Mouse (Mus musculus): Measurements from ENCODE around the gene Cdc42bpb.
A peak's percentile ranks its signal among the peaks of the same experiment; 100 is the strongest.

Gene Cdc42bpb

DNA sequence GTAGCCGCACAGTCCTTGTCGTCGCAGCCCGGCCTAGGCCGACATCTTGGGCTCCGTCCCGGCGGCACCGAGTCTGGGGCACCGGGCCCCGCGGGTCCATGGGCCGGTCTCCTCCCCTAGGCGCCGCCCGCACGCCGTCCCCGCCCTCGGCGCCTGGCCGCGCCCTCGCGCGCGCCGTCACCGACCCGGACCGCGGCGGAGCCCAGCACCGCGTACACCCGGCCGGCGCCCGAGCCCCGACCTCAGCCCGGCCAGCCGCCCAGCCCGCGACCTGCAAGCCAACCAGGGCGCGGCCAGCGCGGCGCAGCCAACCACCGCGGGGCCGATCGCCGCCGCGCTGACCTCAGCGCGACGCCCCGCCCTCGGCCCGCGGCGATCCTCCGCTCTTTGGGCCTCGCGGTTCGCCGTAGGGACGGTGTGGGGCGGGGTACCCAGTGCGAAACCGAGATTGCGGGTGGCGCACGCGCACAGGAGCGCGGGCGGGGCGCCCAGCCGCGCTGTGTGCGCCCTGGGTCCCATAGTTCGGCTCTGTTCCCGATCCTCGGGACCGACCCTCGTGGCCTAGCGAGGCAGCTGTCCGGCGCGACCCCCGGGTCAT is at the start of gene Cdc42bpb:
Cdc42bpb (minus strand) TSS at position 343 of the 598 bp plus-strand sequence.
- peak; percentile 21 to 22 for DNase-seq

- peak; percentile 76 to 84 for DNase-seq
These were observed 48.4 kb upstream of the Cdc42bpb start for GRCm38 (mm10) chr12:111425789-111426460.

DNA sequence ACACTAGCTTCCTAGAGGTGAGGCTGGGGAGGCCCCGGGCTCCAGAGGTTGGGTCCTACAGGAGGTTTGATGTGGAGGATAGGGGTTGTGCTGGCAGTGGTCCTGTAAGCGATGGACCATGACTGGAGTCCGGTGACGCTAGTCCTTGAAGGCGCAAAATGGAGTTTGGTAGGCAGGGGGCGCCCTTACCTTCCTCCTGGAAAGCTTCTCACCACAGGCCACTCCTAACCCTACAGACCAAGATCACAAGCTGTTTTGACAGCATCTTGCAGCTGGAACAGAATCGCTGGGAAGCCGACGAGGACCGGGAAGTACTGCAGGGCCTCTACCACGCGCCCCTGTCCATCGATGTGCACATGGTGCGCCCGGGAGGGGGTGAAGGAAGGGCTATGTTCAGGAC is 47.7 kb upstream of the Cdc42bpb start:
- peak; percentile 51 to 52 for DNase-seq

DNA sequence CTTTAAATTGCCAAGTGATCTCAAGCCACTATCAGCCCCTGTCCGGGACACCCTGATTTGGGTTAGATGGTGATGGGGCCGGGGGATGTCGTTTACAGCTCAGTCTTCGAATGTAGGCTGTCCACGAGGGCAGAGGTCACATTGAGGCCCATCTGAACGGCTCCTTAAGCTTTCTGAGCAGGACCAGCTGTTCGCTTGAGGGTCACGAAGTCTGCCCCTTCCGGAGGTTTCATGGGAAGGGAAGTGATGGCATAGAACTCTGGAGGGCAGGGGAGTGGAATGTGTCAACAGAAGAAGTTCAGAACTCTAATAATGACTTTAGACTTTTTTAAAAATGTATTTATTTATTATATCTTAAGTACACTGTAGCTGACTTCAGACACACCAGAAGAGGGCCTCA is 47.0 kb upstream of the Cdc42bpb start:
- no peak for DNase-seq

DNA sequence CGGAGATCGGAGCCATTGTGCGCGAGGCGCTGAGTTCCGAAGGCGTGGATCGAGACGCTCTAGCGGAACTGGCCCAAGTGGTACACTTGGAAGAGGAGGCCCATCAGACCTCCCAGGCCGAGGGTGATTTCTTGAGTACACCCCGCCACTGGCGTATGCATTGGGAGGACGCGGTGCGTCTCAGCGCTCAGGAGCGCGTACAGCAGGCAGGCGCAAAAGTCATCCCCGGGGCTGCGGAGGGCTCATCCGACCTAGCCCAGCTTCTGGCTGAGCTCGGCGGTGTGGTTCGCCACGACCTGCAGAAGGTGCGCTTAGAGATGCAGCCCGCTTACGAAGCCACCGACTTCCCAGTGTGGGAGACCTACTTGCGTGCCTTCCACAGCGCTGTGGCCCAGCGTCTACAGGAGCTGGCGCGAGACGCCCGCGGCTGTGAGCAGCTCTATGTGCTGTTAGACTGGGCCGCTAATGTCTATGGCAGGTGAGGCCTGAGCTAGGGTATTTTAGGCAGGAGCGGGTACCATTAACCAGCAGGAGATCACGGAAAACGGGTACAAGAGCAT is 46.1 kb upstream of the Cdc42bpb start:
- DNase-seq: no peak

GRCm38 (mm10) chr12:111422852-111423251 is 45.3 kb upstream of the Cdc42bpb start:
- no peak for DNase-seq

DNA sequence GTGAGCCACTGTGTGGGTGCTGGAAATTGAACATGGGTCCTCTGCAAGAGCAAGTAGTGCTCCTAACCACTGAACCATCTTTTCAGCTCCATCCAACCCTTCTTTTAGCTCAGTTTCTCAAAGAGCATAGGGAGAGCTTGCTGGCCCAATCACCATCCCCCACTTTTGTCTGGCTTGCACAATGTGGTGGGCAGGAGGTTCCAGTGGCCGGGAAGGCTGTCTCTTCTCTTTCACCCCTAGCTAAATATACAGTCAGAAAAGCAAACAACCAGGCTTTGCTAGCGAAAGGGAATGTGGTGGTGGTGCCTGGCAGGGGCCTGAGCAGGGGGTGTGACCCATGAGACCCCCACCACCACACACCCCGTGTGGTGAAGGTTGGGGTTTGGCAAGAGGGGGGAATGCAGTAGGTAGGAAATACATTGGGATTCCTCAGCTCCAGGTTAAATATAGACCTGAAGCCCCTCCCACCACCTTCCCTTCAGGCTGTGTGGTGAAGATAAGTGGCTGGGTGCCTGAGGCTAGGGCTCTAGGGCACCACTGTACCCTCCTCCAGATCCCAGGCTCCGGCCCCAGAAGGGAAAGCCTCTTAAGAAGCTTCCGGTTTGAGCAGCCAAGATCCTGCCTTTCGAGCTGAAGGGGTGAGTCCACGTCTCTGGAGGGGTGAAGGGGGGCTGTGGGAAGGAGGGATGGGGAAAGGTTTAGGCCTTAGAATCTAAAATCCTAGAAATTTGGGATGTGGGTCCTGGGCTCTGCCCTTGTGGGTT is 43.6 kb upstream of the Cdc42bpb start:
- no peak for DNase-seq

- DNase-seq: no peak
These were observed 42.4 kb upstream of the Cdc42bpb start for GRCm38 (mm10) chr12:111419918-111420317.

DNA sequence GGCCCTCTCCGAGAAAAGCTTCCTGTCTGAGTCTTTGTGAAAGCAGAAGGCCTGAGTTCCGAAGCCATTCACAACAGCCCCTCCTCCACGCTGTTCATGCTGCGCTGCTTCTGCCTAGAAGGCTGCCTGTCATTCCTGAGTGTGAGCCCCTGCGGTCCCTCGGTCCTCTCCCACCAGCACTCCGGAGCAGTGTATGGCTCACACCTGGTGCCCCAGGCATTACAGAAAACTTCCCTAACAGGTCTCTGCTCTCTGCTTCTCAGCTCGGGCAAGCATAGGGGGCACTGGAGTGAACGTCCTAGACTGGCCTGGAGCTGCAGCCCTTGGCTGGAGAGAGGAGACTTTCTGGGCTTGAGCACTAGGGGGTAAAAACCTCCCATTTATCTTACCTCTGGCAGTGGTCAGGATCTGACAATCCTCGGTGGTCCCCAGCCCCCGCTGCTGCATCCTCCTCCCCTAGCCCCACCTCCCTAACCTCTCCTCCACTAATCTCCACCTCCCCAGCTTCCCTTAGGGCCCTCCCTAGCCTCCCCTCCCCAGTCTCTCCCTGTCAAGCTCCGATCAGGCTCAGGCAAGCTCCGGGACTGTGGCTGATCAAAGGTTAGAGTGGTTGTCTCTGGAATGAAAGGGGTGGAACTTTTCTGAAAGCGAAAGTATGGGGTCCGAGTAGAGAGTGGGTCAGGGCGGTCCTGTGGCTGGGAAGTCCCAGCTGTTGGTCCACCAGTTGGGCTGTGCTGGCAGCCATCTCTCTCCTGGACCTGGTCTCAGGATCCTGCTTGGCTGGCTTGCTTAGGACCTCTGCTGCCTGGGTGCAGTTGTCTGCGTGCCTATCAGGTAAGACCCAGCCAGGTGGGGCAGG is 39.6 kb upstream of the Cdc42bpb start, which contains the start of gene Exoc3l4:
Exoc3l4 (plus strand) TSS at position 97 of the 859 bp plus-strand sequence.
- DNase-seq: no peak

GRCm38 (mm10) chr12:111413300-111413699 is 35.8 kb upstream of the Cdc42bpb start:
- peak; percentile 67 to 70 for DNase-seq

GRCm38 (mm10) chr12:111412581-111413284 is 35.2 kb upstream of the Cdc42bpb start:
- no peak for DNase-seq

- no peak for DNase-seq
These were observed 34.3 kb upstream of the Cdc42bpb start for GRCm38 (mm10) chr12:111411631-111412355.

GRCm38 (mm10) chr12:111409583-111409982 is 32.1 kb upstream of the Cdc42bpb start:
- DNase-seq: no peak

DNA sequence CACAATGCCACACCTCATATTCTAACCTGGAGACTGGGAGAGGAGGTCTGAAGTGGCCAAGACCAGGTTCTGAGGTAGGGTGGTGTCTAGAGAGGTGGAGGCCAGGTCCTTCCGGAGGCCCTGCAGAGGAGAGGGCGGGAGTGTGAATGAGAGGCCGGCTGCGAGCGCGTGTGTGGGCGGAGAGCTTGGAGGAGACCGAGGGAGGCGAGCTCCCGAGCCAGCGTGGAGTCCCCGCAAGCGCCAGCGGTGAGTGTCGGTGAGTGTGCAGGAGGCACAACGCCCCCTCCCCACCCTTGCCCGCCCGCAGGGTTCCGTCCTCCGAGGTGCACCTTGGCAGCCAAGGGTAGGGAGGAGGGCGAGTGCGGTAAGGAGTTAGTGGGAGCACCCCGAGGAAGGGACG is 29.1 kb upstream of the Cdc42bpb start, which contains the start of gene Lbhd2:
Lbhd2 (plus strand) TSS at position 188 of the 400 bp plus-strand sequence.
- DNase-seq: no peak

DNA sequence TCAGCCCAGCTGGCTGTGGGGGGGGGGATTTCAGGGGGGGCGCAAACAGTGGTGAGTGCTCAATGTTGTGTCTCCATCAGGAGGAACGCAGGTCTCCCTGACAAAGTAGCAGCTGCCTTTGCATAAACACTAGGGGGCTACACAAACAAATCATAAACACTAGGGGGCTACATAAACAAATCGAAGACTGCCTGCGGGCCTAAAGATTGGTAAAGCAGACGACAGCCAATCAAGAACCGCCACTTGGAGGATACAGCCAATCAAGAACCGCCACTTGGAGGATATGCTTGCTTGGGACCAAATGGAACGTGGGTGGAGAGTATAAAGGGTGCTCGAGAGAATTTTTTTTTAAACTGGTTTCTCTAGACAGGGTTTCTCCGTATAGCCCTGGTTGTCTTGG is 27.4 kb upstream of the Cdc42bpb start:
- DNase-seq: no peak

- peak; percentile 33 to 52 for DNase-seq
These were observed 24.1 kb upstream of the Cdc42bpb start for GRCm38 (mm10) chr12:111401454-111402184.

DNA sequence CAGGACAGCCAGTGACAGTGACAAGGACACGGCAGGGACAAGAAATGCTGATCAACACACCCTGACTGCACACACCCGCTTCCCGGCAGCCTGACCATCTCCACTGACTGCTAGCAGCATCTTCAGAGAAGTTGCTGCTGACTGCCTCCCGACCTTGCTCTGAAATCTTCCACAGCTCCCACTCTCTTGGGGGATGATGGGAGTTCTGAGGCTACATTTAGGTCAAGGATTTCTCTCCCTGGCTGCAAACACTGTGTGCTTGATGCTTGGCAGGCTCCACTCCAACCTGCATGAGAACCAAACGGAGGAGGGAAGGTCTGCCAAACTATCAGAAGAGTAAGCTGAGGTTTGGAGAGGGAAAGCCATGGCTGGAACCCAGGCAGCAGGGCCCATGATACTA is 19.5 kb upstream of the Cdc42bpb start:
- no peak for DNase-seq

GRCm38 (mm10) chr12:111394008-111394407 is 16.5 kb upstream of the Cdc42bpb start:
- DNase-seq: no peak

DNA sequence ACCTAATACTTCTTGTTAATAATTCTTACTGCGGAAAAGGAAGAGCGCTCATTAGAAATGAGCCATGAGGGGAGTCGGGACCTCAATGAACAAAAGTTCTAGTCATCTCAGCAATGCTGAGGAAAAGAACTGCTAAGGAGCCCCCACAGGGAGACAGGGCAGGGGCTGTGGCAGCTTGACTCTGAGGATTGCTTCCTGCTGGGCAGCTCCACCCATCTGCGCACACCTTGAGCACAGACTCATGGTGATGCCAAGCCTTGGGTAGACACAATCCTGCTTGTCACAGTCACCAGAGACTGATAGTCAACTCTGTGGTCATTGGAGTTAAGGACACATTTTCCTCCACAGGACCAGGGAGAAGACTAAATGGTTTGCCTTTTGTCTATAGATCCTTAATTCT is 9.6 kb upstream of the Cdc42bpb start:
- no peak for DNase-seq

DNA sequence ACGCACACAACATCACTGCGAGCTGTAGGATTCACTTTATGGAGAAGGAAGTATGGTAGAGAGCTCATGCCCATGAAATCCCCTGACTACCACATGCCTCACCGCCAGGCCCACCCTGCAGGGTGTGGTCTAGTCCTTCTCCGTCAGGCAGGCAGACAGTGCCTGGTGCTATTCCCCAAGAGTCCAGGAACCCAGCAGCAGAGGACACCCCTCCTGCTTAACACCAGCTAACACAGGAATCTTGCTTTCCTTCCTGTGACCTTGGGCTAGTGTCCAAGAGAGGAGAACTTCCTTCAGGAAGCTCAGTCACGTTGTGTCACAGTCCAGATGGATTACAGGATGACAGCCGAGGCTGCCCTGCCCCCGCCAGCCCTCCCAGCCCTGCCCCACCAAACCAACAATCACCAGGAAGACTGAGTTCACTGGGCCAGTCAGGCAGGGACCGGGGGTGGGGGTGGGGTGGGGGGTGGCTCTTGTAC is 9.2 kb upstream of the Cdc42bpb start:
- DNase-seq: no peak

Data from thymus, postnatal 36 days (tissue).